Mouse (Mus musculus): ENCODE measurements around the gene Apba3. TPM values are rescaled to one million over a fixed set of nuclear protein-coding genes. Genes with fewer than 3 reads are reported as not detected.

The Apba3 gene
- polyA plus RNA-seq, 1 experiment = 5.7 TPM

DNA sequence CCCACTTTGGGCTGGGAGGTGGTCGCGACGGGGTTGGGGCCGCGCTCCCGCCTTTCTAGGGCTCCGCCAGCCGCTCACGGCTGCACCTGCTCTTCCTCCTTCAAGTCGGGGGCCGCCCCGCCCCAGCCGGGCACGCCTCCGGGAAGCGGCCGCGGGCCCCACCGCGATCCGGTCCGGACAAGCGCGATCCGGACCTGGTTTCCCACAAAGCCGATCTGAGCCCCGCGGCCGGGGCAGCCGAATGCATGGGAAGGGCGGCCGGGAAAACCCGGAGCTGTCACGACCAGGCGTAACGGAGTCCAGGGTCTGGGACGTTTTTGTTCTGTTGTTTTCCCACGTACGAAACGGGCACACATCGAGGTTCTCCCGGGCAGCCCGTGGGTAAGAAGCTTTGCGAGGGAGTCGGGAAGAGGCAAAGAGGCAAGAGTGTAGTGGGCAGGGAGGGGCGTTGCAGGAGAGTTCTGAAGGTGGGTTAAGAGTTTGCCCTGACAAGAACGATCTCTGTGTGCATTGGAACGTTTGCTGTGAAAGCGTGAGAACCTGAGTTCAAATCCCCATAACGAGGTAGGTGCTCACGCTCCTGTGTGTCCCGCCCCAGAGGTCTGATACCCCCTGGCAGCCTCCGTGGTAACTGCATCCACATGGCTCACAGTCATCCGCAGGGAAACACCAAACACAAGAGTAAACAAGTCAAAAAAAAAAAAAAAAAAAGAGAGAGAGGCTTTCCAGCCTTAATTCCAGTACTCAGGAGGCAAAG, 19.1 kb downstream of the Apba3 start:
- no peaks in the 10 kb centered on the region for H3K36me3 ChIP-seq (ENCODE audit: control insufficient read depth)
- H3K4me3 ChIP-seq (replicated peaks) = peak overlapping the region; percentile 52
- peaks cover 4% of the 10 kb centered on the region; the same call in 1 of the 2 replicates for H3K9me3 ChIP-seq (ENCODE audit: control insufficient read depth, low read length)
- TF ChIP-seq GATA1 (IDR thresholded peaks at IDR 0.05; ENCODE audit: low read length) (no peak), TAL1 (IDR thresholded peaks at IDR 0.05; ENCODE audit: low read length) (no peak)
- H3K4me1 ChIP-seq (ENCODE audit: control insufficient read depth) = peaks cover 46% of the 10 kb centered on the region
- H3K27me3 ChIP-seq (ENCODE audit: control insufficient read depth) = peaks cover 58% of the 10 kb centered on the region

DNA sequence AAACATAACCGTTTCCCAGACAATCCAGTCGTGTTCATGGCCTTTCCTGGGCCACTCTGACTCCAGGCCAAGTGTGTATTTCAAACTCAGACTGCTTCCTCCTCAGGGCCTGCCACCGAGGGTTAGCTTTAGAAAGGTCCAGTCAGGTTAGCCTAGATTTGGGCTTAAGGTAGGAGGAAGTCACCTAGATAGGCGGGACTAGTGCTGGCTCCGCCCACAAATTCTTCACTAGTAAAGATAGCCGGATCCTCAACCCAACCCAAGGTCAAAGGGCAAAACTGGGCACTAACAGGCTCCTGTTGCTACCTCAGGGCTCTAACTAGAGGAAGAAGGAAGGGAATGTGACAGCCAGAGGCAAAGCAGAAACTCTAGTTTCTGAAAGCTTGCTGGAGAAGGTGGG, 19.8 kb downstream of the Apba3 start:
- Histone ChIP-seq H3K9me3 (ENCODE audit: control insufficient read depth, low read length) (peaks cover 4% of the 10 kb centered on the region; the same call in 1 of the 2 replicates), H3K4me3 (replicated peaks) (no peak overlapping the region), H3K27me3 (ENCODE audit: control insufficient read depth) (peaks cover 54% of the 10 kb centered on the region), H3K4me1 (ENCODE audit: control insufficient read depth) (peaks cover 54% of the 10 kb centered on the region), H3K36me3 (ENCODE audit: control insufficient read depth) (no peaks in the 10 kb centered on the region)
- TF ChIP-seq TAL1 (IDR thresholded peaks at IDR 0.05; ENCODE audit: low read length) = no peak
- no peak for TF ChIP-seq GATA1 (IDR thresholded peaks at IDR 0.05; ENCODE audit: low read length)

- Histone ChIP-seq H3K4me1 (ENCODE audit: control insufficient read depth) (peaks cover 63% of the 10 kb centered on the region), H3K36me3 (ENCODE audit: control insufficient read depth) (no peaks in the 10 kb centered on the region), H3K9me3 (ENCODE audit: control insufficient read depth, low read length) (peaks cover 4% of the 10 kb centered on the region; the same call in 1 of the 2 replicates), H3K4me3 (replicated peaks) (no peak overlapping the region), H3K27me3 (ENCODE audit: control insufficient read depth) (peaks cover 49% of the 10 kb centered on the region)
- TF ChIP-seq GATA1 (IDR thresholded peaks at IDR 0.05; ENCODE audit: low read length) (no peak), TAL1 (IDR thresholded peaks at IDR 0.05; ENCODE audit: low read length) (no peak)
These were observed 20.9 kb downstream of the Apba3 start for GRCm38 (mm10) chr10:81287513-81288157.

- no peak overlapping the region for H3K4me3 ChIP-seq (replicated peaks)
- H3K36me3 ChIP-seq (ENCODE audit: control insufficient read depth) = no peaks in the 10 kb centered on the region
- peaks cover 4% of the 10 kb centered on the region; the same call in 1 of the 2 replicates for H3K9me3 ChIP-seq (ENCODE audit: control insufficient read depth, low read length)
- H3K27me3 ChIP-seq (ENCODE audit: control insufficient read depth) = peaks cover 40% of the 10 kb centered on the region
- no peak for TF ChIP-seq TAL1 (IDR thresholded peaks at IDR 0.05; ENCODE audit: low read length)
- H3K4me1 ChIP-seq (ENCODE audit: control insufficient read depth) = peaks cover 70% of the 10 kb centered on the region
These were observed 21.8 kb downstream of the Apba3 start for GRCm38 (mm10) chr10:81288601-81289000.

- H3K9me3 ChIP-seq (ENCODE audit: control insufficient read depth, low read length) = peaks cover 4% of the 10 kb centered on the region; the same call in 1 of the 2 replicates
- no peaks in the 10 kb centered on the region for H3K36me3 ChIP-seq (ENCODE audit: control insufficient read depth)
- TF ChIP-seq TAL1 (IDR thresholded peaks at IDR 0.05; ENCODE audit: low read length) = no peak
- no peak for TF ChIP-seq GATA1 (IDR thresholded peaks at IDR 0.05; ENCODE audit: low read length)
- H3K27me3 ChIP-seq (ENCODE audit: control insufficient read depth) = peaks cover 34% of the 10 kb centered on the region
- H3K4me3 ChIP-seq (replicated peaks) = no peak overlapping the region
- peaks cover 77% of the 10 kb centered on the region for H3K4me1 ChIP-seq (ENCODE audit: control insufficient read depth)
These were observed 22.5 kb downstream of the Apba3 start for GRCm38 (mm10) chr10:81289278-81289677.

DNA sequence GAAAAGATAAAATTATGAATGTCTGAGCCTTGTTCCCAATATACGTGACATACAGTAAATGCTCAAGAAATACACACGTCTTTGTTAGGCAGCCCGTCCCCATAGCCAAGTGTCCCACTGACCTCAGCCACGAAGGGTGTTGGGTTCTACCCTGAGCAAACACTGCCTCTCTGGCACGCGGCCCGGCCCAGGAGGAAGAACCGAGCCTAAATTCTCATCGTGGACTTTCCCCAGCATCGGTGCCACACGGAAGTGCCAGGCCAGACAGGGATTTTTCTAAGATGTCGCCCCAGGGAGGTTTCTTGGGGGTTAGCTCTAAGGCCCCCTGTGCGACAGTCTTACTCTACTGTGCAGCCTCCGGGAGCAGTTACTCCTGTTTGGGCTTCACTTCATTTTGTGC, 23.1 kb downstream of the Apba3 start:
- Histone ChIP-seq H3K27me3 (ENCODE audit: control insufficient read depth) (peaks cover 28% of the 10 kb centered on the region), H3K9me3 (ENCODE audit: control insufficient read depth, low read length) (peaks cover 4% of the 10 kb centered on the region; the same call in 1 of the 2 replicates), H3K4me3 (replicated peaks) (no peak overlapping the region), H3K4me1 (ENCODE audit: control insufficient read depth) (peaks cover 81% of the 10 kb centered on the region), H3K36me3 (ENCODE audit: control insufficient read depth) (peaks cover 3% of the 10 kb centered on the region)
- TF ChIP-seq TAL1 (IDR thresholded peaks at IDR 0.05; ENCODE audit: low read length) (no peak), GATA1 (IDR thresholded peaks at IDR 0.05; ENCODE audit: low read length) (no peak)

- H3K4me1 ChIP-seq (ENCODE audit: control insufficient read depth) = peaks cover 81% of the 10 kb centered on the region
- no peaks in the 10 kb centered on the region for H3K9me3 ChIP-seq (ENCODE audit: control insufficient read depth, low read length)
- no peak overlapping the region for H3K4me3 ChIP-seq (replicated peaks)
- no peak for TF ChIP-seq TAL1 (IDR thresholded peaks at IDR 0.05; ENCODE audit: low read length)
- no peak for TF ChIP-seq GATA1 (IDR thresholded peaks at IDR 0.05; ENCODE audit: low read length)
- peaks cover 18% of the 10 kb centered on the region for H3K27me3 ChIP-seq (ENCODE audit: control insufficient read depth)
- H3K36me3 ChIP-seq (ENCODE audit: control insufficient read depth) = peaks cover 12% of the 10 kb centered on the region
These were observed 24.1 kb downstream of the Apba3 start for GRCm38 (mm10) chr10:81290698-81291460.

DNA sequence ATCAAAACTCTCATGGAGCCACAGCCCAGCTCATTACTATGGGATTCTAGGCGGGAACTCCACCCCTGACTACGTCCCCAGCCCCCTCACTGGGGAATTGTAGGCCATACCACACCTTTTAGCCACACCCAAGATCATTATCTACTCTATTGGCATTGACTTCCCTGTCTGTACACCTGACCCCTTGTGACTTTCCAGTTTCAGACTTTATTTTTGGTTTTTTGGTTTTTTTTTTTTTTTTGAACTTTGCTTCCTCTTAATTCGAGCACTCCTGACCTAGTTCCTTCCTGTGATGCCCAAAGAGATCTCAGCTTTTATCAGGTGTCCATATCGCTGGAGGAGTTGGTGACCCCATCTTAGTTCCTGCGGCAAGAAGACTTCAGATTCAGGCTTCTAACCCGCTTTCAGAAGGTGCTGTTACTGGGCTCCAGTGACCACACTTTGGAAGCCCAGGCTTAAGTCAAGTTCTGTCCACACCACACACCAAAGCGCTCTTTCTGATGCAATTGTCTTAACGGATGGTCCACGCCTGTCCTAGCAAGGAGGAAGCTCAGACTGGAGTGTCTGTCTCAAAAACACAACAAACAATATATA, 24.8 kb downstream of the Apba3 start, which contains the start of gene Tjp3:
Tjp3 (minus strand) TSS at position 71 of the 594 bp plus-strand sequence.
- H3K36me3 ChIP-seq (ENCODE audit: control insufficient read depth) = peaks cover 19% of the 10 kb centered on the region
- H3K9me3 ChIP-seq (ENCODE audit: control insufficient read depth, low read length) = no peaks in the 10 kb centered on the region
- TF ChIP-seq GATA1 (IDR thresholded peaks at IDR 0.05; ENCODE audit: low read length) = no peak
- no peak for TF ChIP-seq TAL1 (IDR thresholded peaks at IDR 0.05; ENCODE audit: low read length)
- H3K27me3 ChIP-seq (ENCODE audit: control insufficient read depth) = peaks cover 10% of the 10 kb centered on the region
- H3K4me3 ChIP-seq (replicated peaks) = peak within 1 kb of the TSS; percentile 83
- peaks cover 81% of the 10 kb centered on the region for H3K4me1 ChIP-seq (ENCODE audit: control insufficient read depth)

Data from erythroblast, embryonic 14.5 days (primary cell).